Mouse (Mus musculus) midbrain, embryonic 15.5 days (tissue): ENCODE results near the gene Pax4. TPM values are rescaled to one million over a fixed set of nuclear protein-coding genes. Genes with fewer than 3 reads are reported as not detected.

Source experiments
- ATAC-seq: fragments of 200-750 bp; cut with Nextera tagmentation; replicated peaks from 2 replicates; pipeline ENCODE4 v1.8.0; 2017; ENCODE audit warnings: moderate TSS enrichment
- H3K27ac ChIP-seq: fragments of 300-500 bp; sonication (generic); 2 replicates; pipeline ENCODE4 v1.5.1; 2015; ENCODE audit warnings: mild to moderate bottlenecking, inconsistent platforms
- H3K27me3 ChIP-seq: fragments of 300-500 bp; sonication (generic); replicated peaks from 2 replicates; pipeline ENCODE4 v1.6.1; 2015; ENCODE audit warnings: inconsistent platforms
- H3K36me3 ChIP-seq: fragments of 300-500 bp; sonication (generic); replicated peaks from 2 replicates; pipeline ENCODE4 v1.6.1; 2015; ENCODE audit warnings: inconsistent platforms
- H3K4me1 ChIP-seq: fragments of 300-500 bp; sonication (generic); 2 replicates; pipeline ENCODE4 v1.6.1; 2015; ENCODE audit warnings: inconsistent platforms
- H3K4me2 ChIP-seq: fragments of 300-500 bp; sonication (generic); 2 replicates; pipeline ENCODE4 v1.6.1; 2015; ENCODE audit warnings: inconsistent platforms, mild to moderate bottlenecking, moderate library complexity
- H3K4me3 ChIP-seq: fragments of 300-500 bp; sonication (generic); 2 replicates; pipeline ENCODE4 v1.5.1; 2015; ENCODE audit warnings: mild to moderate bottlenecking, inconsistent platforms
- H3K9ac ChIP-seq: fragments of 300-500 bp; sonication (generic); 2 replicates; pipeline ENCODE4 v1.6.1; 2015; ENCODE audit warnings: mild to moderate bottlenecking, inconsistent platforms
- H3K9me3 ChIP-seq: fragments of 300-500 bp; sonication (generic); 2 replicates; pipeline ENCODE4 v1.6.1; 2016; ENCODE audit warnings: inconsistent platforms
- WGBS: fragments of 180-500 bp; shearing (Covaris S2); methylation state at CpG from one replicate; pipeline ENCODE4 v1.1.7; 2015; ENCODE audit warnings: mixed read lengths; 5-methylcytosine and 5-hydroxymethylcytosine counted together
- polyA plus RNA-seq: library from polyadenylated mRNA; unstranded; fragments of >200 nt; fragmentation: Nextera tagmentation; extraction: Ambion mirVana; gene quantifications from 2 replicates; pipeline ENCODE4 v1.2.1, GENCODE M21; 2015

Pax4 gene
- polyA plus RNA-seq, 1 experiment from 2014 or later: not detected

GRCm38 (mm10) chr6:28474211-28474610, 25.1 kb upstream of the Pax4 start:
- no peak overlapping the region for H3K9ac ChIP-seq
- no peak overlapping the region for H3K27ac ChIP-seq
- H3K9me3 ChIP-seq: no peaks in the 10 kb centered on the region
- 91% methylated on average over 4 of the region's 4 CpGs for WGBS
- H3K36me3 ChIP-seq: no peaks in the 10 kb centered on the region
- no peaks in the 10 kb centered on the region for H3K27me3 ChIP-seq
- H3K4me1 ChIP-seq: peaks cover 3% of the 10 kb centered on the region
- ATAC-seq: no peak
- no peak overlapping the region for H3K4me2 ChIP-seq
- no peak overlapping the region for H3K4me3 ChIP-seq

- no peaks in the 10 kb centered on the region for H3K9me3 ChIP-seq
- H3K4me1 ChIP-seq: no peaks in the 10 kb centered on the region
- no peak overlapping the region for H3K4me3 ChIP-seq
- no peak overlapping the region for H3K27ac ChIP-seq
- no peak overlapping the region for H3K9ac ChIP-seq
- H3K36me3 ChIP-seq: no peaks in the 10 kb centered on the region
- no peak for ATAC-seq
- no peaks in the 10 kb centered on the region for H3K27me3 ChIP-seq
- 83% methylated on average over 9 of the region's 9 CpGs for WGBS
- H3K4me2 ChIP-seq: no peak overlapping the region
Measured at GRCm38 (mm10) chr6:28471284-28472035, 22.3 kb upstream of the Pax4 start.

GRCm38 (mm10) chr6:28470621-28471020, 21.5 kb upstream of the Pax4 start:
- no peaks in the 10 kb centered on the region for H3K4me1 ChIP-seq
- no peak overlapping the region for H3K27ac ChIP-seq
- H3K4me2 ChIP-seq: no peak overlapping the region
- no peaks in the 10 kb centered on the region for H3K36me3 ChIP-seq
- H3K9me3 ChIP-seq: no peaks in the 10 kb centered on the region
- 81% methylated on average over 5 of the region's 5 CpGs for whole genome bisulfite sequencing
- no peak overlapping the region for H3K9ac ChIP-seq
- H3K27me3 ChIP-seq: no peaks in the 10 kb centered on the region
- no peak overlapping the region for H3K4me3 ChIP-seq
- no peak for ATAC-seq

- H3K9me3 ChIP-seq: no peaks in the 10 kb centered on the region
- H3K27me3 ChIP-seq: no peaks in the 10 kb centered on the region
- H3K4me3 ChIP-seq: no peak overlapping the region
- H3K4me2 ChIP-seq: no peak overlapping the region
- H3K9ac ChIP-seq: no peak overlapping the region
- 74% methylated on average over 4 of the region's 4 CpGs for WGBS
- no peak for ATAC-seq
- H3K36me3 ChIP-seq: no peaks in the 10 kb centered on the region
- no peaks in the 10 kb centered on the region for H3K4me1 ChIP-seq
- no peak overlapping the region for H3K27ac ChIP-seq
Measured at GRCm38 (mm10) chr6:28470017-28470602, 21.0 kb upstream of the Pax4 start.

- H3K36me3 ChIP-seq: no peaks in the 10 kb centered on the region
- no peak overlapping the region for H3K9ac ChIP-seq
- 74% methylated on average over 6 of the region's 6 CpGs for WGBS
- H3K27me3 ChIP-seq: no peaks in the 10 kb centered on the region
- H3K9me3 ChIP-seq: no peaks in the 10 kb centered on the region
- ATAC-seq: no peak
- no peaks in the 10 kb centered on the region for H3K4me1 ChIP-seq
- H3K27ac ChIP-seq: no peak overlapping the region
- no peak overlapping the region for H3K4me2 ChIP-seq
- H3K4me3 ChIP-seq: no peak overlapping the region
Measured at GRCm38 (mm10) chr6:28464630-28465029, 15.5 kb upstream of the Pax4 start.

GRCm38 (mm10) chr6:28460534-28460933, 11.4 kb upstream of the Pax4 start:
- H3K27ac ChIP-seq: no peak overlapping the region
- WGBS: 12% methylated on average over 5 of the region's 5 CpGs
- H3K36me3 ChIP-seq: no peaks in the 10 kb centered on the region
- H3K9me3 ChIP-seq: no peaks in the 10 kb centered on the region
- H3K4me1 ChIP-seq: no peaks in the 10 kb centered on the region
- no peaks in the 10 kb centered on the region for H3K27me3 ChIP-seq
- H3K9ac ChIP-seq: no peak overlapping the region
- no peak overlapping the region for H3K4me2 ChIP-seq
- no peak for ATAC-seq
- no peak overlapping the region for H3K4me3 ChIP-seq

GRCm38 (mm10) chr6:28459221-28459668, 10.1 kb upstream of the Pax4 start:
- H3K27me3 ChIP-seq: no peaks in the 10 kb centered on the region; the same call in 1 of the 2 replicates
- H3K9me3 ChIP-seq: no peaks in the 10 kb centered on the region
- no peak overlapping the region for H3K9ac ChIP-seq
- H3K4me1 ChIP-seq: no peaks in the 10 kb centered on the region
- no peak overlapping the region for H3K4me2 ChIP-seq
- no peaks in the 10 kb centered on the region for H3K36me3 ChIP-seq
- H3K4me3 ChIP-seq: no peak overlapping the region
- no peak overlapping the region for H3K27ac ChIP-seq
- no peak for ATAC-seq

GRCm38 (mm10) chr6:28450977-28451376, 1.8 kb upstream of the Pax4 start:
- H3K27ac ChIP-seq: no peak overlapping the region
- H3K4me3 ChIP-seq: no peak overlapping the region
- no peak for ATAC-seq
- WGBS: 2% methylated on average over 12 of the region's 12 CpGs
- H3K27me3 ChIP-seq: peaks cover 27% of the 10 kb centered on the region
- H3K9me3 ChIP-seq: no peaks in the 10 kb centered on the region
- H3K4me2 ChIP-seq: no peak overlapping the region
- H3K36me3 ChIP-seq: no peaks in the 10 kb centered on the region
- no peak overlapping the region for H3K9ac ChIP-seq
- H3K4me1 ChIP-seq: no peaks in the 10 kb centered on the region

- Histone ChIP-seq H3K27me3 (peaks cover 27% of the 10 kb centered on the region), H3K36me3 (no peaks in the 10 kb centered on the region), H3K4me1 (no peaks in the 10 kb centered on the region), H3K4me2 (no peak overlapping the region), H3K9ac (no peak overlapping the region), H3K4me3 (no peak overlapping the region), H3K27ac (no peak overlapping the region), H3K9me3 (no peaks in the 10 kb centered on the region)
- 17% methylated on average over 5 of the region's 5 CpGs for WGBS
- no peak for ATAC-seq
Measured at GRCm38 (mm10) chr6:28450481-28450880, 1.3 kb upstream of the Pax4 start.

- ATAC-seq: no peak
Measured at GRCm38 (mm10) chr6:28447937-28448336, 1.2 kb downstream of the Pax4 start.

GRCm38 (mm10) chr6:28431538-28431855, 17.7 kb downstream of the Pax4 start:
- no peaks in the 10 kb centered on the region; the same call in 1 of the 2 replicates for H3K36me3 ChIP-seq
- no peak overlapping the region for H3K4me3 ChIP-seq
- ATAC-seq: no peak
- no peak overlapping the region for H3K4me2 ChIP-seq
- H3K4me1 ChIP-seq: no peaks in the 10 kb centered on the region
- H3K27ac ChIP-seq: no peak overlapping the region
- H3K27me3 ChIP-seq: no peaks in the 10 kb centered on the region
- no peaks in the 10 kb centered on the region for H3K9me3 ChIP-seq
- no peak overlapping the region for H3K9ac ChIP-seq
- 79% methylated on average over 6 of the region's 6 CpGs for whole genome bisulfite sequencing

More at GRCm38 (mm10) chr6:28447937-28448336, 1.2 kb downstream of the Pax4 start:
- 77% methylated on average over 7 of the region's 7 CpGs for WGBS
- H3K27ac ChIP-seq: no peak overlapping the region
- H3K36me3 ChIP-seq: no peaks in the 10 kb centered on the region
- no peaks in the 10 kb centered on the region for H3K9me3 ChIP-seq
- H3K4me3 ChIP-seq: no peak overlapping the region
- H3K4me1 ChIP-seq: no peaks in the 10 kb centered on the region
- H3K4me2 ChIP-seq: no peak overlapping the region
- peaks cover 25% of the 10 kb centered on the region for H3K27me3 ChIP-seq
- no peak overlapping the region for H3K9ac ChIP-seq

- Histone ChIP-seq H3K9ac (no peak overlapping the region), H3K4me3 (no peak overlapping the region), H3K4me1 (peaks cover under 1% of the 10 kb centered on the region; the same call in 1 of the 2 replicates), H3K27ac (no peak overlapping the region), H3K36me3 (no peaks in the 10 kb centered on the region; the same call in 1 of the 2 replicates), H3K27me3 (no peaks in the 10 kb centered on the region), H3K4me2 (no peak overlapping the region), H3K9me3 (no peaks in the 10 kb centered on the region)
- ATAC-seq: no peak
- WGBS: 77% methylated on average over 10 of the region's 10 CpGs
Measured at GRCm38 (mm10) chr6:28430795-28431537, 18.2 kb downstream of the Pax4 start.
